Comparison of ENCODE assay signal across 20 mouse cellular contexts in the genomic region with DNA sequence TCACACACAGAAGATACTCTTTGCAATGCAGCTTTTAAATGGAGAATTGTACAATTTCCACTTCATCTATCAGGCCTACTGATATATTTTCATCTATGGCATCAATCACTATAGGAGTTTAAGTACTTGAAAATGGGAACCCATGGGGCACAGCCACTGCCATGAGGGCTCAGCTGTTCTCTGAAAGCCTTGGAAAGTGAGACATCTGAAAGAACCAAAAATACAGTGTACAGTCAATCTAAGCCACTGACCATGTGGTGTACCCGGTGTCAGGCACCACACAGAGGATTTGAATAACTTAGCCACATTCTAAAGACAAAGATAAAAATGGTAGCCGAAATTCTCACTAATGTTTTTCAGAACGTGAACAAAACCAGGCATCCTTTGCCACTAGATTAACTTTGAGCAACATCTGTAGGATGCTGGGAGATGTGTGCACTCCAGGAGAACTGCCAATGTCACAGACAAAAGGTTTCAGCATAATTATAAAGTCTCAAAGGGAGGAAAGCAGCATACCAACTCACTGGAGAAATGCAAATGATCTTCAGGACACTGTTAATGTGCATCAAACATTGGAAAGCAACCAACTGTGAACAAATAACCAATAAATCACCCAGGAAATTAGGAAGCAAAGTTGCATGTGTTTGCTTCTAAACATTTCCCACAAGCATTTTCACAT.
DNase-seq lines count a peak whose midpoint lies in the region; ATAC-seq lines count a peak whose summit lies in the region.
"Had no signal": no experiment of that assay in that cellular context is flagged by ENCODE, and none has a peak within 500 bp of the region (broad histone marks: within the 10 kb centered on the region; RNA-seq: fewer than 3 reads in every experiment).

No protein-coding gene starts in this region.

- no peak overlapping the region for H3K9ac ChIP-seq in forebrain, embryonic 13.5 days
- H3K9ac ChIP-seq in hindbrain, embryonic 15.5 days: no peak overlapping the region
- no peak overlapping the region for H3K9ac ChIP-seq in midbrain, embryonic 16.5 days (ENCODE audit: low read depth, low read length)
- H3K9ac ChIP-seq: liver, embryonic 12.5 days; lung, embryonic 14.5 days had no signal

- no peak overlapping the region for H3K4me3 ChIP-seq in forebrain, embryonic 13.5 days
- H3K4me3 ChIP-seq in forebrain, embryonic 10.5 days: no peak overlapping the region
- no peak overlapping the region for H3K4me3 ChIP-seq in hindbrain, embryonic 15.5 days
- no peak overlapping the region for H3K4me3 ChIP-seq in midbrain, embryonic 16.5 days (ENCODE audit: low read depth, low read length)
- H3K4me3 ChIP-seq: erythroblast, embryonic 14.5 days; left cerebral cortex, adult 2 months; liver, embryonic 12.5 days; myocyte had no signal

- no peak overlapping the region for H3K4me2 ChIP-seq in forebrain, embryonic 13.5 days
- no peak overlapping the region for H3K4me2 ChIP-seq in hindbrain, embryonic 15.5 days
- no peak overlapping the region for H3K4me2 ChIP-seq in midbrain, embryonic 16.5 days (ENCODE audit: low read length)
- H3K4me2 ChIP-seq: liver, embryonic 12.5 days; lung, embryonic 14.5 days had no signal

- 31% methylated on average over 3 of the region's 3 CpGs for WGBS in forebrain, embryonic 13.5 days
- 82% methylated on average over 3 of the region's 3 CpGs for WGBS in forebrain, embryonic 10.5 days
- WGBS in hindbrain, embryonic 15.5 days: 30% methylated on average over 3 of the region's 3 CpGs
- WGBS in midbrain, embryonic 16.5 days: 31% methylated on average over 3 of the region's 3 CpGs

- peak; percentile 66; the same call in 1 of the 2 replicates for ATAC-seq in forebrain, embryonic 13.5 days
- peak; percentile 76 for ATAC-seq in hindbrain, embryonic 15.5 days (ENCODE audit: low FRiP score, low read depth)
- ATAC-seq in midbrain, embryonic 16.5 days: peak; percentile 45; the same call in 1 of the 2 replicates
- ATAC-seq in monocyte, adult 5-6 weeks (replicated peaks; ENCODE audit: insufficient number of reproducible peaks, low FRiP score, low TSS enrichment, poor library complexity, severe bottlenecking): no peak
- ATAC-seq: liver, embryonic 12.5 days had no signal

- no peak overlapping the region for H3K27ac ChIP-seq in forebrain, embryonic 13.5 days
- H3K27ac ChIP-seq in forebrain, embryonic 10.5 days: no peak overlapping the region
- H3K27ac ChIP-seq in hindbrain, embryonic 15.5 days (replicated peaks): peak overlapping the region; percentile 36
- H3K27ac ChIP-seq in midbrain, embryonic 16.5 days (ENCODE audit: low read length): no peak overlapping the region; the same call in 1 of the 2 replicates
- H3K27ac ChIP-seq: kidney, postnatal 0 days; left cerebral cortex, adult 2 months; liver, embryonic 12.5 days had no signal

- H3K27me3 ChIP-seq in forebrain, embryonic 13.5 days: no peaks in the 10 kb centered on the region
- no peaks in the 10 kb centered on the region for H3K27me3 ChIP-seq in forebrain, embryonic 10.5 days (ENCODE audit: poor library complexity, severe bottlenecking)
- no peaks in the 10 kb centered on the region for H3K27me3 ChIP-seq in hindbrain, embryonic 15.5 days
- H3K27me3 ChIP-seq in midbrain, embryonic 16.5 days (ENCODE audit: control insufficient read depth, insufficient read depth, low read depth, low read length): no peaks in the 10 kb centered on the region
- H3K27me3 ChIP-seq: liver, embryonic 12.5 days had no signal

- no peaks in the 10 kb centered on the region for H3K9me3 ChIP-seq in forebrain, embryonic 13.5 days (replicated peaks)
- no peaks in the 10 kb centered on the region for H3K9me3 ChIP-seq in forebrain, embryonic 10.5 days
- H3K9me3 ChIP-seq in hindbrain, embryonic 15.5 days: no peaks in the 10 kb centered on the region
- H3K9me3 ChIP-seq in midbrain, embryonic 16.5 days (replicated peaks; ENCODE audit: control insufficient read depth, low read length, poor library complexity, severe bottlenecking): no peaks in the 10 kb centered on the region
- H3K9me3 ChIP-seq: liver, embryonic 12.5 days had no signal

- no peak for DNase-seq in forebrain, embryonic 10.5 days (ENCODE audit: extremely low spot score, low spot score)
- peak; percentile 7 for DNase-seq in brain, adult 2 months (ENCODE audit: low read depth, low spot score)
- no peak for DNase-seq in adrenal gland, postnatal 10 days
- no peak for DNase-seq in gastrocnemius, adult 8-10 months (ENCODE audit: low spot score in 2 of 2)
- DNase-seq: adrenal gland, adult 2 months; cerebellum, adult 11-12 months; heart, postnatal 4 days; kidney, adult 11 months; lung, embryonic 14.5 days; right cerebral cortex, postnatal 4 days; thymus, postnatal 36 days had no signal

- H3K4me1 ChIP-seq in forebrain, embryonic 13.5 days: peaks cover 7% of the 10 kb centered on the region; the same call in 1 of the 2 replicates
- H3K4me1 ChIP-seq in forebrain, embryonic 10.5 days: no peaks in the 10 kb centered on the region
- H3K4me1 ChIP-seq in hindbrain, embryonic 15.5 days (replicated peaks): peaks cover 7% of the 10 kb centered on the region
- H3K4me1 ChIP-seq in midbrain, embryonic 16.5 days (ENCODE audit: control insufficient read depth, insufficient read depth, low read length): 0 out of 2 replicates have a peak, but pooled peaks cover 3% of the 10 kb centered on the region
- H3K4me1 ChIP-seq: liver, embryonic 12.5 days had no signal

- H3K36me3 ChIP-seq in forebrain, embryonic 13.5 days (ENCODE audit: poor library complexity, severe bottlenecking): no peaks in the 10 kb centered on the region
- H3K36me3 ChIP-seq in forebrain, embryonic 10.5 days (replicated peaks): no peaks in the 10 kb centered on the region
- H3K36me3 ChIP-seq in hindbrain, embryonic 15.5 days: no peaks in the 10 kb centered on the region
- no peaks in the 10 kb centered on the region for H3K36me3 ChIP-seq in midbrain, embryonic 16.5 days (ENCODE audit: control insufficient read depth, insufficient read depth, low read length)
- H3K36me3 ChIP-seq: liver, embryonic 12.5 days had no signal
